Mouse (Mus musculus) adrenal gland (tissue): ENCODE data around the gene Fbn1.
"Not testable (repeated sequence)": the region's sequence is repeated elsewhere in the genome, so short reads cannot be mapped to it uniquely, and the experiment has no call there.

Experiments used
- intact Hi-C: fragments of 180-260 bp; cut with DNase I; formaldehyde crosslinking; loops from one replicate; pipeline ENCODE4 v1.15.1; 2025

The Fbn1 gene

GRCm38 (mm10) chr2:125301877-125302624, 205.7 kb downstream of the Fbn1 start:
- intact Hi-C loops = no loop called here

GRCm38 (mm10) chr2:125298841-125299240, 209.0 kb downstream of the Fbn1 start:
- intact Hi-C loops = no loop called here

GRCm38 (mm10) chr2:125295526-125295925, 212.3 kb downstream of the Fbn1 start:
- intact Hi-C loops = no loop called here

- intact Hi-C loops = no loop called here
Observed at GRCm38 (mm10) chr2:125293969-125294491, 213.8 kb downstream of the Fbn1 start.

- intact Hi-C loops = no loop called here
Observed at GRCm38 (mm10) chr2:125292616-125293015, 215.2 kb downstream of the Fbn1 start.

- intact Hi-C loops = no loop called here
Observed at GRCm38 (mm10) chr2:125291101-125291500, 216.7 kb downstream of the Fbn1 start.

- intact Hi-C loops = no loop called here
Observed at GRCm38 (mm10) chr2:125290197-125290965, 217.4 kb downstream of the Fbn1 start.

GRCm38 (mm10) chr2:125285777-125286176, 222.0 kb downstream of the Fbn1 start:
- intact Hi-C loops = no loop called here

GRCm38 (mm10) chr2:125282334-125283206, 225.2 kb downstream of the Fbn1 start:
- intact Hi-C loops = no loop called here

- intact Hi-C loops = not testable (repeated sequence)
Observed at GRCm38 (mm10) chr2:125279995-125280394, 227.8 kb downstream of the Fbn1 start.

GRCm38 (mm10) chr2:125278474-125278873, 229.3 kb downstream of the Fbn1 start:
- intact Hi-C loops = no loop called here

- intact Hi-C loops = no loop called here
Observed at GRCm38 (mm10) chr2:125276692-125277091, 231.1 kb downstream of the Fbn1 start.

GRCm38 (mm10) chr2:125275617-125276016, 232.2 kb downstream of the Fbn1 start:
- intact Hi-C loops = no loop called here

- intact Hi-C loops = no loop called here
Observed at GRCm38 (mm10) chr2:125268876-125269275, 238.9 kb downstream of the Fbn1 start.

GRCm38 (mm10) chr2:125263753-125264152, 244.0 kb downstream of the Fbn1 start:
- intact Hi-C loops = loop anchor here (5.0 kb wide), 1 partner anchor 339 kb away; no protein-coding TSS in a partner anchor

GRCm38 (mm10) chr2:125263056-125263455, 244.7 kb downstream of the Fbn1 start:
- intact Hi-C loops = loop anchor here (5.0 kb wide), 1 partner anchor 339 kb away; no protein-coding TSS in a partner anchor

GRCm38 (mm10) chr2:125260326-125260725, 247.5 kb downstream of the Fbn1 start:
- intact Hi-C loops = loop anchor here (5.0 kb wide), 1 partner anchor 342 kb away; no protein-coding TSS in a partner anchor

GRCm38 (mm10) chr2:125259230-125260120, 248.3 kb downstream of the Fbn1 start:
- intact Hi-C loops = loop anchor here (5.0 kb wide), 1 partner anchor 343 kb away; no protein-coding TSS in a partner anchor

GRCm38 (mm10) chr2:125255886-125256285, 251.9 kb downstream of the Fbn1 start:
- intact Hi-C loops = no loop called here

- intact Hi-C loops = no loop called here
Observed at GRCm38 (mm10) chr2:125254630-125255029, 253.2 kb downstream of the Fbn1 start.
